Mouse (Mus musculus) monocyte, adult 5-6 weeks (primary cell): Measurements from ENCODE around the gene Tmem121b. TPM values are rescaled to one million over a fixed set of nuclear protein-coding genes. Genes with fewer than 3 reads are reported as not detected.

Experiments used
- ATAC-seq: fragments of 153-309, 156-312 bp; replicated peaks from 2 replicates; pipeline ENCODE4 v1.8.0; 2017; ENCODE audit warnings: mild to moderate bottlenecking; ENCODE audit not compliant: low TSS enrichment, insufficient number of reproducible peaks, severe bottlenecking, poor library complexity, low FRiP score
- total RNA-seq: library from RNA; stranded (forward); fragments of 200-1000, 200-491, 200-594 nt; gene quantifications from 3 replicates; pipeline ENCODE4 v1.2.3, GENCODE M21; 2017

Tmem121b gene
- 4.9 to 12.3 TPM (median 10.3 TPM) in 3 replicates for total RNA-seq

DNA sequence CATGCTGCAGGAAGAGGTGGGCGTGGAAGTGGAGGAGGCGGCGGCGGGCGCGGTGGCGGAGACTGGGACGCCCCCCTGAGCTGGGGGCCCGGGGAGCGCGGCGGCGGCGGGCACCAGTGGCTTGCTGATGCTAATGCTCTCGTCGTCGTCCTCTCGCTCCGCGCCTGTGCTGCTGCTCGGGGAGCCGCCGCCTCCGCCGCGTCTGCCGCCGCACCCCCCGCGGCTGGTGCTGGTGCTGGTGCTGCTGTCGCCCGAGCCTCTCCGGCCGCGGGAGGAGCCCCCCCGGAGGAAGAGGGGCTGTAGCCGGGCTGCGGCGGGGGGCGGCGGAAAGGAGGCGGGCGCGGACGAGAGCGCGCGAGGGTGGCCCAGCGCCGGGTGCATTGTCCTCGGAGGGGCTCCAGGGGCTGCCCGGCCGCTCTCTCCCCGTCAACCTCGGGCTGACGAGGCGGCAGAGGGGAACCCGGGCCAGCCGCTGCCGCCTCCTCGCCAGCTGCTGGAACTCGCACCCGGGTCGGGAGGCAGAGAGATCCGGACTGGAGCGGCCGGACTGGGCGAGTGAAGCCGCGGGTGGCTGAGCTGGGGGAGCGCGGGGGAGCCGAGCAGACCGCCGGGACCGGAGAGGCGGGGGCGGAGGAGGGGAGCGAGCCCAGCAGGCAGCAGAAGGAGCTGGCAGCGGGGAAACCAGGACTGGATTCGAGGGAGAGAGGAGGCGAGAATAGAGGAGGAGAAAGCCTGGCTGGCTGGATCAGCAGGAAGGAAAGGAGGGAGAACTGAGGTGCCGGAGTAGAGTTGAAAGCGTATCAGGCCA is at the start of gene Tmem121b:
Tmem121b (minus strand) TSS at position 434 of the 808 bp plus-strand sequence.
- no peak for ATAC-seq

DNA sequence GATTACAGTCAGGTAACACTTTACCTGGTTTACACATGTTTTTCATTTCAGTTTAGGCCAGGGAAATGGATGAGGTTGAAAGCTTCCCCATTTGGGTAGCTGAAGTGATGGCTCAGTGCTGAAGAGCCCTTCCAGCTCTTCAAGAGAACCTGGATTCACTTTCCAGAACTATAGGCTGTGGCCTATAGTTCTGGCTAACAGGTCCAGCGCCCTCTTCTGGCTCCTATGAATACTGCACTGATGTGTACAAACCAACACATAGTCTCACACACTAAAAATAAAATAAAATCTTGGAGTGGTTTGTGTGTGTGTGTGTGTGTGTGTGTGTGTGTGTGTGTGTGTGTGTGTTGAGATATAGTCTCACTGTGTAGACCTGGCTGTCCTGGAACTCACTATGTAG is 48.5 kb upstream of the Tmem121b start:
- no peak for ATAC-seq

DNA sequence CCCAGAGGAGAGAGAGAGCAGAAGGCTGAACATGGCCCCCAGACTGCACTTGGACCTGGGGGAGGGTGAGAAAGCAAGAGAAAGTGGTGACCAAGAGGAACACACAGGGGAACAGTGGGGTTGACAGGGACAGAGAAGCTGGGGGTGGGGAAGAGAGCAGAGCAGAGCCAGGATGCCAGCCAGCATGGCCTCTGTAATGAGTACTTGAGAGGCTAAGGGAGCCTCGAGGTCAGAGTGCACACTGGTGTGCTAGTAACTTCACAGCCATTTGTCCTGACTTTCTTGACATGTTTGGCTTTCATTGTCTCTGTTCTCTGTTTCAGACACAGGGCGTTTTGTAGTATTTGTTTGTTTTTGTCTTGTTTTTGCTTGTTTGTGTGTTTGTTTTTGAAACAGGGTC is 47.8 kb upstream of the Tmem121b start:
- no peak for ATAC-seq

DNA sequence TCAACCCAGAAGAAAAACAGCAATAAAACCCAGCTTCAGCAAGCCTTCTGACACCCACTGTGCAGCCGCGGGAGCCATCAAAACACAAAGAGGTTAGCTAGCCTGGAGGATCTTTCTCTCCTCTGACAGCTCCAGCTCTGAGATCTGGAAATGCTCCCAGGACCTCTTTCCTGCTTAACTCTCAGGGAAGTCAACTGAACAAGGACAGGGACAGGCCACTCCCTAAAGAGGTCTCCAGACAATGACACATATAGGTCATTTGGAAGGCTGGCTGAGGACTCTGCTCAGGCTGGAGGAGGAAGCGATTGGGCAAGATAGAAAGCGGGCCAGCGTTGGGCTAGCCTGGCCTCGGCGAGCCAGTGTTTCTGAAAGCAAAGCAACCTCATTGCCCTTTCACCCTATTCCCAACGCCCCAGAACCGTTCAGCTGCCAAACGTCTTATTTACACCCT is 46.2 kb upstream of the Tmem121b start:
- ATAC-seq, result peak; percentile 45; the same call in 1 of the 2 replicates

DNA sequence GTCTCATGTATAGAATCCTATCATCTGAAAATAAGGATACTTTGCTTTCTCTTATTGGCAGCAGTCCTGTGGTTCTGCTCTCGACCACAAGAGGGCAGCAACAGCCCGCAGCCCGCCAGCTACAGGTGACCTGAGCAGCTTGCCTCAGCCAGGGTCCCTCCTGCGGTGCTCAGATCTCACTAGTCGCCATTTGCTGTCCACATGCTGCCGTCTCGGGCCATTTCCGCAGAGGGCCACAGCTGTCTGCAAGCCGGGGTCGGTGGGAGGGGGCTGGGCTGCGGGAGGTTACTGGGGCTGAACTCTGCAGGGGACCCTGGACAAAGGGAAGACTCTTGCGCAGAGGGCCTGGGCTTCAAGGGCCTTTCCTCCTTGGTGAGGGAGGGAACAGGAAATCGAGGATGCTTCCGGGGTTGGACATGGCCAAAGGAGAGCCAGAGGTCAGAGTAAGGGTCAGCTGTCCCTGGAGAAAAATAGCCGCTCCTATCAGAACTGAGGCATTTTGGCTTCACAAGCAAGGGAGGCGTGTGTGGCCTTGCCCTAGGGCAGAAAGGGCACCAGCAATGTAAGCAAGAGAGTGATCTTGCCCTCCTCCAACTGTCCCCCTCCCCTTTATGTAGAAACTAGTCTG is 45.6 kb upstream of the Tmem121b start:
- peak; percentile 92 for ATAC-seq

DNA sequence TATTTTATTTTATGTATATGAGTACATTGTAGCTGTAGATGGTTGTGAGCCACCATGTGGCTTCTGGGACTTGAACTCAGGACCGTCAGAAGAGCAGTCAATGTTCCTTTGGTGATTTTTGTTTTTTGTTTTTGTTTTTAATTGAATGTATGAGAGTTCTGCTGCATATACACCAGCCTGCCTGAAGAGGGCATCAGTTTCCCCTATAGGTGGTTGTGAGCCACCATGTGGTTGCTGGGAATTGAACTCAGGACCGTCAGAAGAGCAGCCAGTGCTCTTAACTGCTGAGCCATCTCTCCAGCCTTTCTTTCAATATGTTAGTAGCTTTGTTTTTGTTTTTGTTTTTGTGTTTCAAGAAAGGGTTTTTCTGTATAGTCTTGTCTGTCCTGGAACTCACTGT is 42.7 kb upstream of the Tmem121b start:
- no peak for ATAC-seq

DNA sequence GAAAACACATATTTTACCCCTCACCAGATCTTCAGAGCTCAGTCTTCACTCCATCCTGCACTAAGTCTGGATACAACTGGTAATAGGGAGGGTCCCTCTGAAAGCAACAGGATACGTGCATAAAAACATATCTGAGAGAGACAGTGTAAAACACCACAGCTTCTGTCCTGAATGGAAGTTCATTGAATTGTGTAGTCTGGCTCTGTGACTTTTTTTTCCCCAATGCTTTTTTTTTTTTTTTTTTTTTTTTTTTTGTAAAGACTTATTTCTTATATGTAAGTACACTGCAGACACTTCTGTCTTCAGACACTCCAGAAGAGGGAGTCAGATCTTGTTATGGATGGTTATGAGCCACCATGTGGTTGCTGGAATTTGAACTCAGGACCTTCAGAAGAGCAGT is 39.0 kb upstream of the Tmem121b start:
- no peak for ATAC-seq

DNA sequence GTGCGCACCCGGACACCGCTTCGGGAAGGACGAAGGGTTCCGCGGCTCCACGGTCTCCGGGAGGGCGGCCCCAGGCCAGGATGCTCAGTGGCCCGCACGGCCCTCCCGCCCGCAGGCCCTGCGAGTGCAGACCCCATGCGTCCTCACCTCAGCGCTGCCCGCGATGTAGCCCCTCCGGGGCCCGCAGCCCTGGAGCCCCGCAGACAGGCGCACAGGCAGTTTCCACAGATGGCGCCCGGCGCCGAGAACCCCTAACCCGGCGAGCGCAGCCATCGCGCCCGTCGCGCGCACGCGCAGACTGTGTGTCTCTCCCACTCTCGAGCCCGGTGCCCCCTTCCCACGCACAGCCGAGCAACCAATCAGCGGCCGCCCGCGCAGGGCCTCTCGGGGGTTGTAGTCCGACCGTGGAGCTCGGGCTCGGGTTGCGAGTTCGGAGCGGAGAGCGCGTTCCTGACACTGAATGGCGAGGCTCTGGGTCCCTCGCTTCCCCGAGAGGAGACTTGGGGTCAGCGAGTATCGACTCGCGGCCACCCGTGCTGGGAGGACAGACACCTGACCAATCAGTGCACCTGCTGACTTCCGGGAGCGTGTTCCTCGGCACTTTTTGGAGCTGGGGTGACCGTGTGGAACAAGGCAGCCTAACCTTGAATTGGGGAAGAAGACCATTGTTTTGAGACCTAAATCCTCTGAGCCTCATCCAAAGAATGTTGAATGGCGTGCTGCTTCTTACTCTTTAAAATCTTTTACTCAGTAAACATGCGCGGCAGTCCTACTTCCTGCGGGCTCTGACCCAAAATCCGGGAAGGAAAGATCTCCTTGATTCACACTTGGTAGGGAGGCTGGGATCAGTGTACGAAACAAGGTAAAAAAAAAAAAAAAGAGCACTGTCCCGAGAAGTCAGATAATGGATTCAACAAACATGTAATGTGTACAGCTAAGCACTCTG is 37.7 kb upstream of the Tmem121b start, which contains the start of gene Hdhd5:
Hdhd5 (minus strand) TSS at position 300 of the 946 bp plus-strand sequence.
- peak; percentile 94 for ATAC-seq

DNA sequence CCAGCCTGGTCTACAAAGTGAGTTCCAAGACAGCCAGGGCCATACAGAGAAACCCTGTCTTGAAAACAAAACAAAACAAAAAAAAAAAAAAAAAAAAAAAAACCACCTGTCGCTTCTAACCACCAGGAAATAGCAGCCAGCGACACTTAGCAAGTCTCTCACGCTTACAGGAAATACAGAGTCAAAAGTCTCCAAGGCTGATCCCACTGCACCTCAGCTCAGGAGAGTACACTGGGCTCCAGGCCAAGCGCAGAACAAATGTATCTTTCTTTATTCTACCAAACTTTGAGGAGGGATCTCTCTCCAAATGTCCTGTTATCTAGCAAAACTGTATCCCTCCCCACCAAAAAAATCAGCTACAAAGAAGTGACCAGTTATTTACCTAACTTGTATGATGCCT is 35.5 kb upstream of the Tmem121b start:
- ATAC-seq, result no peak

DNA sequence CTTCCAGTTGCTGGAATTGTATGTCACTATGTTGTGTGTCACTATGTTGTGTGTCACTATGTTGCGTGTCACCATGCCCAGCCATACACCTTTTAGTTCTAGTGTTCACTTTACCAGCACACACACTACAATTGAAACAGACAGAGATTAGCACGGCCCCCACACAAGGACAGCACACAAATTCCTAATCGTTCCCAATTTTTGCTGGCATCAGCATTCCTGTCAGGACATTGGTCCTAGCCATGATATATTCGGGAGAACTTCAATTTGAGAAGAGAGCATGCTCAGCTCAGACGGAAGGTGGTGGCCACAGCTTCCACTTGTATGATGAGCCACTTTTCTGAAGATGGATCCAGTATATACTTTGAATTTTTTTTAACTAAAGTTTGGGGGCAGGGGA is 31.2 kb upstream of the Tmem121b start:
- ATAC-seq, result no peak

DNA sequence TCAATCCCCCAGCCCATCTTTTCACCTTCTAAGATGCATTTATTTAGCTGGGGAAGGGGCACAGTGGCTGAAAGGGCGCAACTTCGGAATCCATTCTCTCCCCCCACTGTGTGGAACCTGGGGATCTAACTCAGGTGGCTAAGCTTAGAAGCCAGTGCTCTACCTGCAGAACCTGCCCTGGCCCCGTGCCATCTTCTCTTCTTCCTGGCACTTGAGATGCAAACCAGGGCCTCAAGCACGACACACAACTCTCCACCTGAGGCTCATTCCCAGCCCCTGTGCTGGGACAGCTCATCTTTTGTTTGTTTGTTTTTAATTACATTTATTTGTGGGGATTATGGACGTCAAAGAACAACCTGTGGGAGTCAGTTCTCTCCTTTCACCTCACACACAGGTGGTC is 26.0 kb upstream of the Tmem121b start:
- ATAC-seq, result no peak

DNA sequence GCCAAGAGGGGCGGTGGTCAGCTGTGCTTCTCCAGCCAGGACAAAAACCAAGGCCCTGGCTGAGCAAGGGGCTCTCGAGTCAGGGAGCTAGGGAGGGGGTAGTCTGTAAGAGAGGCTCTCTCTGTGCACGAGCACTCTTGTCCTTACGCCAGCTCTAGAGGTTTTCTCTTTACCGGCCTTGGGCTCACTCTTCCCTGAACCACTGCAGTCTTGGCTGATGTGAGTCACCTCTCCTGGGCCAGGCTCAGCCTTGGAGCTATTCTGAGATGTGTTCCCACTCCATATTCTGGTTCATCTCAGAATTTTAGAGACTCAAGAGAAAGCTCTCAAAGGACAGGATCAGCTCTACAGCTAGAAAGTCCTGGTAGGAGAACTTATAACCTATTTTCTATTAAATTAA is 23.7 kb upstream of the Tmem121b start:
- no peak for ATAC-seq

DNA sequence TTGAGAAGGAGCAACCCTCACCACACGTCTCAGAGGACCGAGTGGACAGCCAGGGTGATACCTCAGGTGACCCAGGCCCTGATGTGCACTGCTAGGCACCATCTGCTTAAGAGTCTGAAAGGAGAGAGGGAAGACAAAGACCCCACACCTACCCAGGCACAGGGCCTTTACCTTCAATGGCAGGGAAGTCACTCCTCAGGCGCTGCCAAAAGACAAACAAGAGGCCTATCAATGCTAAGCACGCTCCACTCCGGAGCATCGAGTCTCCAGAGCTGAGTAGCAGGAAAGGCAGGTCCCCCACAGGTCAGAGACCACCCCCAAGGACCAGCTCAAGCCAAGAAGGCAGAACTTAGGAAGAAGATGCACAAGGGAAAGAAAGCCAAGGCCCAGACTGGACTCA is 23.3 kb upstream of the Tmem121b start:
- no peak for ATAC-seq

DNA sequence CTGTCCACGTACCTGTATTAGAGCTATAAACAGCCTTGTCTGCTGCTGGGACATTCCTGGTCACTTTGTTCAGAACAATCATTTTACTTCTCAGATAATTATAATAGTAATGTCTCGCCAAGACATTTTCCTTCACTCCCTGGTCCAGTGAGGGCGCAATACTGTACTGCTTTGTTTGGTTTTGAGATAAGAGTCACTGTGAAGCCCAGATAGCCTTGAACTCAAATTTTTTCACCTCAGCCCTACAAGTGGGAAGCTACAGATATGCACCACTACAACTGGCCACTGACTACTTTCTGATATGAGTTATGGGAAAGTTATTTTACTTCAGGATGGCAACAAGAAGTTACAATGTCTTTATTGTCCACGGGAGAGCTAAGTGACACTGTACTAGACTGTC is 22.8 kb upstream of the Tmem121b start:
- ATAC-seq, result no peak

DNA sequence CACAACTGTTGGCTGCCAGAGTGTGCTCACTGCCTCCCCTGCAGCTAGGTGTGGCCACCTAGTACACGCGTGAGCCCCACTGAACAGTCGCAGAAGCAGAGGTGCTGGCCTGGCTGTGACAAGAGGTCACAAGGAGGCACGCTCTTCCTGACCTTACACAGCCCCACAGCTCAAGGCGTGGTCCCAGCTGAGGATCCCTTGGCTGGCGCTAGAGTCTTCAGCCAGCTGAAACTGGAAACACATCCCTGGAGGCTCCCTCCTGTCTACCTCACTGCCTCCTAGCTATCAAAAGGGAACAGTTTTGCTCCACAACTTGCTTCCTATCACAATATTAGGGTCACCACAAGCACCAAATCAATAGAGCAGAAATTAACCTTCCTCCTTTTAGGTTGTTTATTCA is 17.6 kb upstream of the Tmem121b start:
- ATAC-seq, result no peak

DNA sequence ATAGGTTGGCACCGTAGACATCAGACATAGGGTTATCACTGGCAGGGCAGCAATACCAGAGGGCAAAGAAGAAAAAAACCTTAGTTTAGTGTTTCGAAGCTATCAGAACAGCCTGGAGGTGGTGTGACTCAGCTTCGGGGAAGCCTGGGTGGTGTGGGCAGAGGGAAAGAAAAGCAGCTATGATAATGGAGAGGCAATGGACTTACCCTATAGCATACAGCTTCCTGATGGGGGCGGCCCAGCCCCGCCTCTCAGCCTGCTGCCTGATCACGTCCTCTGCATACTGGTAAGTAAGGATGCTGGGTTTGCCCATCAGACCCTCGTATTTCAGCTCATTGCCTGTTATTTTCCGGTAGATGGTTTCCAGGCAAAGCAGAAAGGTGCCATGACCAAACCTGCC is 16.8 kb upstream of the Tmem121b start:
- no peak for ATAC-seq

DNA sequence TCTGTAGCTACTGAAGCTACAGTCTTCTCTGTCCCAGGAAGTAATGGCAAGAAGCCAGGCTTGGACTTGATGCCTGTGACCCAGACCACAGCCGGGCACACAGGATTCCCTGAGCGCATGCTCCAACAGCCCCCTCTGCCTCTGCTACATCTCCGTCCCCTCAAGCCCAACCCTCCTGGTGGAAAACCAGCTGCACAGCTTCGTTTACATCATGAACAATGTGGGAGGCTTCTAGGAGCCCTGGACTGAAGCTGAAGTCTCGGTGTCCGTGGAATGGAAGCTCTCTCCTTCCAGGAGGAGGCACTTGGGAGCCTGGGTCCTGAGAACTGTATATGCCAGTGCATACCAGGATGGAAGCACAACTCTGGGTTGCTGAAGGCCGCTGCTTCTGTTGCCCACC is 16.4 kb upstream of the Tmem121b start:
- no peak for ATAC-seq

DNA sequence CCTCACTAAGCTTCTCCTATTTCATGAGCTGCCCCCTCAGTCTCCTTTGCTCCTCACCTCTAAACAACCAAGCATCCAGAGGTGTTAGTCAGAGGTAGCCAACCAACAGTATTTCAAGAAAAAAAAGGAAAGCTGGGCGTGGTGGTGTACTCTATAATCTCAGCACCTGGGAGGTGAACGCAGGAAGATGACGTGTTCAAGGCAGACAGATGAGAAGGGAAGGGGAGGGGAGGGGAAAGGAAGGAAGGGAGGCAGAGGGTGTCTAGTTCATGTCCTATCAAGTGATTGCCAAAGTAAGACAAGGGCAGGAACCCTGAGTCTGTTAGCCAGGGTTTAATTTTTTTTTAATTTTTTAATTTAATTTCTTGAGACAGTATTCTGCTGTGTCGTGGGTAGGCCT is 15.0 kb upstream of the Tmem121b start:
- no peak for ATAC-seq

DNA sequence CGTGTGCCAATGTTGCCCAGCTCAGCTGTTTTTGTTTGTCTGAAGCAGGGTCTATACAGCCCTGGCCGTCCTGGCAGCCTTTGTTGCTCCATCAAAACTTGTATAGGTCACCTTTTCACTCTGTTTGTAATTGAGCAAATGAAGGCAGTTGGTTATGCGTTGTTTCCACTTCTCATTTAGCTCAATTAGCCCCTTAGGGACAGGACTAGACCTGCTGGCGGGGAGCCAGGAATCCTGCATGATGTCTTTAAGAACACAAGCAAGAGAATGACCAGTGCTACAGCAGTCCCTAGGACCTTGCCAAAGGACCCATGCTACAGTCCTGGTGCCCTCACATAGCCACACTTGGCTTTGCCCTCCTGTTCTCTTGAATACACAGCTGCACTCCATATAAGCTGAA is 11.9 kb upstream of the Tmem121b start:
- no peak for ATAC-seq
